Mouse (Mus musculus) ES-Bruce4 (cell line): ENCODE results near the gene Zmynd12.

Experiments used
- CTCF ChIP-seq: IDR thresholded peaks from one replicate; pipeline ENCODE4 v1.8.1; 2011; ENCODE audit warnings: low read depth, low read length
- POLR2A ChIP-seq: IDR thresholded peaks from one replicate; pipeline ENCODE4 v1.8.1; 2011; ENCODE audit warnings: low read length; ENCODE audit not compliant: insufficient read depth

DNA sequence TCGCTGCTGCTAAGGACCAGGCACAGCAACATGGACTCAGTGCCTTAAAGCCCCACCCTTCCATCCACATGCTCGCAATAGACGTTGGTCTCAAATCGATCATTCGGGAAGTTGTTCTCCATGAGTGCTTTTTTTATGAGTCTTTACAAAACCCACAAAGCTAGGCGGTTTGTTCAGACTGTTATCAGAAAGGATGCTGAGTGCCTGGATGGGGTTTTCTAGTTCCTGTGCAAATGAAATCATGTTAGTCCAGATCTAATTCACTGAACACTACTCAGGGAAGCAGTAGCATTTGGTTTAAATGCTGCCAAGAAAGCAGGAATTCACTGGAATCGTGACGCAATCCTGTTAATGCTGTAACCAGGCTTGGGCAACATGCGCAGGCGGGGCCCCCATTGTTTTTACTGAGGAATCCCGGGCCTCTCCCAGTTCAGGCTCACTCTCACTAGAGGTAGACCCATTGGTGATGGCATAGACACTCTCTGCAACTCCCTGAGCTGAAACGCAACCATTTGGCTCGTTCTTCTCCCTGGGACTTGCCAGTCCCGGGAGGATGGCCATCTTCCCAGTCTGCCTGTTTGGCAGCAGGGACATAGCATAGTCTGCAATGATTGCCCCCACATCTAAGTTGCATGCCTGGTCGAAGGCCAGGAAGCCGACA, 45.2 kb downstream of the Zmynd12 start:
- TF ChIP-seq POLR2A = no peak
- no peak for TF ChIP-seq CTCF
